Mouse (Mus musculus): ENCODE data around the gene Pimreg.

- TF ChIP-seq CTCF (IDR thresholded peaks at IDR 0.05; ENCODE audit: low read depth, low read length) (no peak), POLR2A (IDR thresholded peaks at IDR 0.05; ENCODE audit: extremely low read depth, insufficient read depth, low read length) (no peak)
Measured at GRCm38 (mm10) chr11:72082601-72083000, 40.8 kb downstream of the Pimreg start.
